Mouse (Mus musculus): ENCODE measurements around the gene Rpl36a. TPM values are rescaled to one million over a fixed set of nuclear protein-coding genes. Genes with fewer than 3 reads are reported as not detected.
A peak's percentile ranks its signal among the peaks of the same experiment; 100 is the strongest.
"Not testable (repeated sequence)": the region's sequence is repeated elsewhere in the genome, so short reads cannot be mapped to it uniquely, and the experiment has no call there.

Gene Rpl36a
- polyA plus RNA-seq (2015; fragmentation: Nextera tagmentation; extraction: Ambion mirVana) = 375 and 413 TPM in 2 replicates

DNA sequence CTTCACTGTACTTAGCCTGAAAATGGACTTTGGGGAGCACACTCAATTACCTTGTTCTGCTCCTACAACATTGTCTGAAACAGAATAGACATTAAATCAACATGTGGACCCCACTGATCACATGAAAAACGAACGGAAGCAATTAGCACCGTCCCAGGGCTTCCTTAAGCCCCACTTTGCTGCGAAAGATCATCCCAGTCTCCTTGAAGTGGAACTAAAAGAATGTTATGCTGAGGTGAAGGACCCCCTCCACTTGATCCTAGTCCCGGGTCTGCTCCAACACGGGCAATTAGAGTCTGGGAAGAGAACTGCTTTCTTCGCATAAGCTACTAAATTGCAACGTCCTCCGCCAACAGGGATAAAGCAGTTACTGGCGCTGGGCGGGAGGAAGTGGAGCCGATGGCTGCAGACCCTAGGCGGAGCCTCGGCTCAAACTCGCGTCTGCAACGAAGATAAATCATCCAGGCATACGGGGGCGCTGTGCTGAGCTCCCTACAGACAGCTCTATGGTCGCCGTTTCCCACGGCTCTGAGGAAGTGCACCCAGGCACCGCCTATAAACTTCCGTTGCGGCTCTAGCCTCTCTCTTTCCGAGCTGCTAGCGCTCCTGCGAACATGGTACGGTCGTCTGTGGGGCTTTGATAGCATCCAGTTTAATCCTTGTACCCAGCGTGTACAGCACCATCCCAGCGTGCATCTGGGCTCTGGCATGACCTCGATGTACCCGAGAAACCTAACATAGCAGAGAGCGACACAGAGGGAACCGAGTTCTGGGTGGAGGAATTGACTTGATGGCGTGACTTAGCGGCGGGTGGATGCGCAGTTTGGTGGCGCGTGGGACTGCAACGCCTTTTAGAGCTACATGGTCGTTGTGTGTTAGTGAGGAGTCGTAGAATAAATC is at the start of gene Rpl36a:
Gene Rpl36a, plus strand, starts transcription at position 552 of the 900 bp plus-strand sequence.
- Histone ChIP-seq H3K36me3 (0 out of 2 replicates have a peak, but pooled peaks cover 10% of the 10 kb centered on the region), H3K27me3 (no peaks in the 10 kb centered on the region), H3K9ac (peak within 1 kb of the TSS; percentile 57), H3K27ac (peak within 1 kb of the TSS; percentile 86), H3K9me3 (no peaks in the 10 kb centered on the region), H3K4me2 (peak within 1 kb of the TSS; percentile 58), H3K4me3 (peak within 1 kb of the TSS; percentile 53), H3K4me1 (no peaks in the 10 kb centered on the region; the same call in 1 of the 2 replicates)
- 13% methylated on average over 45 of the region's 45 CpGs for WGBS
- peak; percentile 96 for ATAC-seq (ENCODE audit: borderline replicate concordance, extremely low read depth, low FRiP score, low TSS enrichment)

DNA sequence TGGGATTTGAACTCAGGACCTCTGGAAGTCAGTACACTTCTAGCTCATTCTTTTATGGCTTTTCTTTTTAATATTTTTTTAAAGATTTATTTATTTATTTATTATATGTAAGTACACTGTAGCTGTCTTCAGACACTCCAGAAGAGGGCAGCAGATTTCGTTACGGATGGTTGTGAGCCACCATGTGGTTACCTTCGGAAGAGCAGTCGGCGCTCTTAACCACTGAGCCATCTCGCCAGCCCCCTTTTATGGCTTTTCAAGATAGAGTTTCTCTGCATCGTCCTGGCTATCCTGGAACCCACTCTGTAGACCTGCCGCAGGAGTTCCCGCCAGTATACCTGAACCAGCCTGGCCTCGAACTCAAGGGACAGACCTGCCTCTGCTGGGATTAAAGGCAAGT is 45.7 kb upstream of the Rpl36a start:
- H3K9ac ChIP-seq; H3K4me1 ChIP-seq; H3K27me3 ChIP-seq; ATAC-seq (ENCODE audit: borderline replicate concordance, extremely low read depth, low FRiP score, low TSS enrichment); H3K9me3 ChIP-seq; H3K36me3 ChIP-seq; H3K27ac ChIP-seq: not testable (repeated sequence)
- H3K4me2 ChIP-seq = peak overlapping the region; percentile 55
- peak overlapping the region; percentile 59; the same call in 1 of the 2 replicates for H3K4me3 ChIP-seq
- 82% methylated on average over 10 of the region's 10 CpGs for WGBS

DNA sequence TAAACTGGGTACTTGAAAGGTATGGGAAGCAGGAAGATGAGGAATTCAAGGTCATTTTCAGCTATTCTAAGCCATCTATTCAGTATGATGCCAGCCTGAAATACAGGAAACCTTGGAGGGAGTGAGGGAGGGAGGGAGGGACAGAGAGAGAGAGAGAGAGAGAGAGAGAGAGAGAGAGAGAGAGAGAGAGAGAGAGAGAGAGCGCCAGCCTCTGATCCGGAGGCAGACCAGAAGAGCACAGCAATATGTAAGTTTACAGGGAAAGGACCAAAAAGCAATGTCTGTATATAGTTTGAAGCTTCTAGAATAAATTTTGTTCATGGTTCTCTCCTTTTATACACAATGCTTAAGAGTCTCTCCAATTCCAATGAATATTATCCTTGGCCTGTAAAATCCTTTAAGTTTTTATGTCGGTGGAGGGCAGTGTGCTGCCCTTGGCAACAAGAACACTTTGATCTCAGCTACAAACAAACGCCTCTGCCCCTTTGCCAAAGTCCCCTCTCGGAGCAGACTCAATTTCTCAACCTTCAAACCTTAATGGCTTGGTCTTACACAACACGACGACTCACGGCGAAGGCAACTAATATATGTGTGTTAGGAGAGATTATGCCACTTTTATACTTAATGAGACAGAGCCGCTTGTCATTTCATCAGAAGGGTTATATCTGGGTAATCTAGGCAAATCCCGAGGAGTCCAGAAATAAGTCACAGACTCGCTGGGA is 44.9 kb upstream of the Rpl36a start:
- H3K27me3 ChIP-seq = no peaks in the 10 kb centered on the region
- no peaks in the 10 kb centered on the region; the same call in 1 of the 2 replicates for H3K36me3 ChIP-seq
- H3K4me2 ChIP-seq = peak overlapping the region; percentile 55
- H3K9ac ChIP-seq = peak overlapping the region; percentile 56
- no peak for ATAC-seq (ENCODE audit: borderline replicate concordance, extremely low read depth, low FRiP score, low TSS enrichment)
- no peaks in the 10 kb centered on the region for H3K9me3 ChIP-seq
- peak overlapping the region; percentile 59 for H3K4me3 ChIP-seq
- WGBS = 27% methylated on average over 11 of the region's 12 CpGs
- 0 out of 2 replicates have a peak overlapping the region, but pooled peaks have one; percentile 24 for H3K27ac ChIP-seq
- no peaks in the 10 kb centered on the region for H3K4me1 ChIP-seq

DNA sequence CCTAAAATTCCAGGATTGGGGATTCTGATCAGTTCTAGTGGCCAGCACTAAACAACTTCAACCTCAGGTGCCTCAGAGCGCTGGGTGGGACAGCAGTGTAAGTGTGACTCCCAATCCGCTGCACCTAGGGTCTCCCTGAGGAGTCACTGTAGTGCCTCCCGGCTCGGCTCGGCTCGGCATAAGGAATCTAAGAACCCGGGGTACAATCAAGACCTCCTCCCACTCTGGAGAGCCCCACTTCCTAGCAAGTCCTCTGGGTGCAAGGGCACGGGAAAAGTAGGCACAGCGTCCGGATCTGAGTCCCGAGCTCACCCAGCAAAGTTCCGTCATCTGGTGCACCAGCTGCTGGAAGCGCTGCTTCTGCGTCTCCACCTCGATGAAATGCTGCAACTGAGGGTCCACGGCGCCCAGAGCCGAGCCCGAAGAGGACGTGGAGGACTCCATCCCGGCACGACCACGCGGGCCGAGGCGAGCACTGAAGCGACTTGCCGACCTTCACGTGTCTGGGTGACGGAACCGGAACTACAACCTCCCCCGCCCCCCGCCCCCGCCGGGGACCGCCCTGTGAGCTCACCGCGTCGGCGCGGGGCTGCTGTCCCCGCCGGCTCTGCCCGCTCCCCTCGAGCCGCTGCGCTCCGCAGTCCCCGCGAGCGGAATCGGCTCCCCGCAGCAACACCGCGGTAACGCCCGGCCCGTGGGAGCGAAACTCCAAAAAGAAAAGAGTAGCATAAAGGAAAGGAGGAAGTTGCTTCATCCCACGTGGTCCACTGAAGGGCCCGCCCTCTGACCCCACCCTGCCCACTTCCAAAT is 44.1 kb upstream of the Rpl36a start, which contains the start of gene Timm8a1:
Gene Timm8a1, minus strand, starts transcription at position 721 of the 810 bp plus-strand sequence.
- H3K27me3 ChIP-seq = no peaks in the 10 kb centered on the region
- H3K4me1 ChIP-seq = no peaks in the 10 kb centered on the region
- peak within 1 kb of the TSS; percentile 55 for H3K4me2 ChIP-seq
- no peaks in the 10 kb centered on the region; the same call in 1 of the 2 replicates for H3K36me3 ChIP-seq
- peak within 1 kb of the TSS; percentile 90 for H3K27ac ChIP-seq
- H3K9me3 ChIP-seq = no peaks in the 10 kb centered on the region
- ATAC-seq (ENCODE audit: borderline replicate concordance, extremely low read depth, low FRiP score, low TSS enrichment) = peak; percentile 94; the same call in 1 of the 2 replicates
- peak within 1 kb of the TSS; percentile 56 for H3K9ac ChIP-seq
- 13% methylated on average over 58 of the region's 61 CpGs for WGBS
- peak within 1 kb of the TSS; percentile 59 for H3K4me3 ChIP-seq

DNA sequence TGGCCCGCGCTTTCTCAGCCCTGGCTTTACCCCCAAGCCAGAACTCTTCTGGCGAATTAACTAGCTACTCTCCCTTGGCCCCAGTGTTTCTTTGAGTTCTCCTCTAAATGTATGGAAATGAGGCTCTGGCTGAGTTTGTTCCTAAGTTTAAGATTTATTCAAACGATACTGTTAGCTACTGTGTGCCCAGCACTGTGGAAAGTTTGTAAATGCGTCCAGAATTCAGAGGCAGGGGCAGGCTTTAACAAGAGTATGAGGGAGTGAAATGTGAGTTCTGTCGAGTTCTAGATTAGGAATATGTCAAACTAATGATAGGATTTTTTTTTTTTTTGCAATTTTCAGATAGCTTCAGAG is 43.5 kb upstream of the Rpl36a start:
- 15% methylated on average over 6 of the region's 6 CpGs for WGBS
- Histone ChIP-seq H3K36me3 (no peaks in the 10 kb centered on the region), H3K27me3 (no peaks in the 10 kb centered on the region), H3K9me3 (no peaks in the 10 kb centered on the region), H3K9ac (peak overlapping the region; percentile 49; the same call in 1 of the 2 replicates), H3K27ac (peak overlapping the region; percentile 90), H3K4me2 (peak overlapping the region; percentile 55), H3K4me3 (peak overlapping the region; percentile 59), H3K4me1 (no peaks in the 10 kb centered on the region)
- ATAC-seq (ENCODE audit: borderline replicate concordance, extremely low read depth, low FRiP score, low TSS enrichment) = no peak

DNA sequence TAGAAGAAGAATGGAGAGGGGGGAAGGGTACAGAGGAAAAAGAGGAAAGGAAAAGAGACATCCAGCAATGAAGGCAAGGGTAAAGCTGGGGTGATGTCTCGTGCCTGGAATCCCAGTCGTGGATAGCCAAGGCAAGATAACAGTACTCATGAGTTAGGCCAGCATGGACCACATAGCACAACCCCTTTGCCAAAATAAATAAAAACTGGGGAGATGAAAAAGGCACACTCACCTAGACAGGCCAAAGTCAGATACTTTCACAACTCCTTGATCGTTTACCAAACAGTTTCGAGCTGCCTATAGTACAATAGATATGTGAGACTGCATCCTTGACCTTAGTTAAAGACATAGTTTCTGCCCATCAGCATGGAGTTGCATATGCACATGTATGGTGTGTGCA is 38.1 kb upstream of the Rpl36a start:
- Histone ChIP-seq H3K4me1 (no peaks in the 10 kb centered on the region), H3K27ac (no peak overlapping the region), H3K36me3 (no peaks in the 10 kb centered on the region), H3K27me3 (no peaks in the 10 kb centered on the region), H3K9ac (no peak overlapping the region), H3K4me2 (no peak overlapping the region), H3K4me3 (no peak overlapping the region), H3K9me3 (no peaks in the 10 kb centered on the region)
- WGBS = 86% methylated on average over 4 of the region's 4 CpGs
- ATAC-seq (ENCODE audit: borderline replicate concordance, extremely low read depth, low FRiP score, low TSS enrichment) = no peak

DNA sequence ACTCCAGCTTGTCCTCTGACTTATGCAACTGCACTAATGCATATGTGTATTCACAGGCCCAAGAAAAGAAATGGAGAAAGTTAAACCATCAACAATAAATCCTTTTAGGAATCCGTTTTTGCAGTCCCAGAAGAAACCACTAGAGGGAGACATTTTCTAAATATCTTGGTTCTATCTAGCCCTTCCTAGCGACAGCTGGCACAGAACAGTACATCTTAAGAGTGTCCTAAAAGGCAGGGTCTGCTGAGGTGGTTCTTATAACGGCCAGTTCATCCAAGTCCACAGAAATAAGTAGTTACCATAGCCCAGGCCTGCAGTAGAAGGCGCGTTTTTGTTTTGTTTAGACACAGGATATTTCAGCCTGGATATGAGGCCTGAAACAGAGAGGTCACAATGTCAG is 34.6 kb upstream of the Rpl36a start:
- no peak for ATAC-seq (ENCODE audit: borderline replicate concordance, extremely low read depth, low FRiP score, low TSS enrichment)
- H3K36me3 ChIP-seq = no peaks in the 10 kb centered on the region
- H3K9ac ChIP-seq = no peak overlapping the region
- no peaks in the 10 kb centered on the region for H3K27me3 ChIP-seq
- no peaks in the 10 kb centered on the region for H3K9me3 ChIP-seq
- 17% methylated on average over 5 of the region's 5 CpGs for WGBS
- H3K4me3 ChIP-seq = no peak overlapping the region
- H3K27ac ChIP-seq = no peak overlapping the region
- no peaks in the 10 kb centered on the region for H3K4me1 ChIP-seq
- no peak overlapping the region for H3K4me2 ChIP-seq

DNA sequence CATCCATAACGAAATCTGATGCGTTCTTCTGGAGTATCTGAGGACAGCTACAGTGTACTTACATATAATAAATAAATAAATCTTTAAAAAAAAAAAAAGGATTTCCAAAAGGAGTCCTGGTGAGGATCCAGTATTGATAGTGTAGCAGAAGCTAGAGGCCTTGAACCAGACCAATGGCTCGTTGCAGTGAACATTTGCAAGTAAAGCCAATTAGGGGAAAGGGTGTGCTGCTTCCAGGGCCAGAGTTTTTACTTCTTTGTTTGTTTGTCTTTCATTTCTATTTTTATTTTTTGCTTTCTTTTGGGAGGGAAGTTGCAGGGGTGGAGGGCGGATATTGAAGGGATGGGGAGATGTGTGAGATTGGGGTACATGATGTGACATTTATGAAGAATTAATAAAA is 32.1 kb upstream of the Rpl36a start:
- Histone ChIP-seq H3K4me3 (no peak overlapping the region), H3K4me1 (no peaks in the 10 kb centered on the region), H3K9ac (no peak overlapping the region), H3K4me2 (no peak overlapping the region), H3K9me3 (no peaks in the 10 kb centered on the region), H3K27me3 (no peaks in the 10 kb centered on the region), H3K36me3 (no peaks in the 10 kb centered on the region), H3K27ac (no peak overlapping the region)
- WGBS = 84% methylated on average over 4 of the region's 4 CpGs
- ATAC-seq (ENCODE audit: borderline replicate concordance, extremely low read depth, low FRiP score, low TSS enrichment) = no peak

DNA sequence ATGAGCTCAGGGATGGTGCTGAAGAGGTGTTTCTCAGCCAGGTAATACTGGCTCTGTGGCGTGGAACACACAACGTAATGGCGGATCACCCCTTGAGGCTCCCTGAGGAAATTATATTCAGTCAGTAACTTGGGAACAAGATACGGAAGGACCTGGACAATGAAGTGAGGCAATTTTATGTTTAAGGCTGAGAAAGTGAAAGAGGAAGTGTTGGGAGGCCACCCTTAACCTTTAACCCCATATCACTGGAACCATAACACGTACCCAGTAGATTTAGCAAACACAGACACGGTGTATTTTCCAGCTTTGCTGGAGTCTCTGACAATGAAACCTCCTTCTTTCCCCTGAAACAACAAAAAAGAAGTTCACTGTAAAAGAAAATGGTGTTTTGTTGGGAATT is 31.0 kb upstream of the Rpl36a start:
- Histone ChIP-seq H3K4me3 (no peak overlapping the region), H3K36me3 (no peaks in the 10 kb centered on the region), H3K9me3 (no peaks in the 10 kb centered on the region), H3K27me3 (no peaks in the 10 kb centered on the region), H3K4me2 (no peak overlapping the region), H3K9ac (no peak overlapping the region), H3K27ac (no peak overlapping the region), H3K4me1 (no peaks in the 10 kb centered on the region)
- no peak for ATAC-seq (ENCODE audit: borderline replicate concordance, extremely low read depth, low FRiP score, low TSS enrichment)
- 61% methylated on average over 6 of the region's 6 CpGs for WGBS

DNA sequence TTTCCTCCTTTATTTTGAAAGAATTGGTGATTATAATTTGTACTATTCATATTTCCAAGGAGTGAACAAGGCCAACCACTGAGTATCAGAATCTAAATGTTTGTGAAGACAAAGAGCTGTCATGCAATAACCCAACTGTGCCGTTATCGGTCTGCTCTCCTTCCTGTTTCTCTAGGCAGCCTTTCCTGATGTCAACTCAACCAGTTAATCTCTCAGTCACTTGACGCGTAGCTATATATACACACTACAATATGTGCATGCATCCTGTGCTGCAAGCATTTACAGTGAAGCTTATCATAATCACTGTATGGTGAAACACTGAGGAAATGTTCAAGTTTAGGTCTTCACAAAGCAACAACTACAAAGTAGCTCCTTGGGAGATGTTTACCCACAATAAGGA is 21.1 kb upstream of the Rpl36a start:
- H3K9me3 ChIP-seq = no peaks in the 10 kb centered on the region
- H3K36me3 ChIP-seq = no peaks in the 10 kb centered on the region
- H3K9ac ChIP-seq = no peak overlapping the region
- WGBS = 60% methylated on average over 4 of the region's 4 CpGs
- H3K27ac ChIP-seq = no peak overlapping the region
- no peak overlapping the region for H3K4me3 ChIP-seq
- no peaks in the 10 kb centered on the region for H3K4me1 ChIP-seq
- H3K27me3 ChIP-seq = no peaks in the 10 kb centered on the region
- ATAC-seq (ENCODE audit: borderline replicate concordance, extremely low read depth, low FRiP score, low TSS enrichment) = no peak
- H3K4me2 ChIP-seq = no peak overlapping the region

DNA sequence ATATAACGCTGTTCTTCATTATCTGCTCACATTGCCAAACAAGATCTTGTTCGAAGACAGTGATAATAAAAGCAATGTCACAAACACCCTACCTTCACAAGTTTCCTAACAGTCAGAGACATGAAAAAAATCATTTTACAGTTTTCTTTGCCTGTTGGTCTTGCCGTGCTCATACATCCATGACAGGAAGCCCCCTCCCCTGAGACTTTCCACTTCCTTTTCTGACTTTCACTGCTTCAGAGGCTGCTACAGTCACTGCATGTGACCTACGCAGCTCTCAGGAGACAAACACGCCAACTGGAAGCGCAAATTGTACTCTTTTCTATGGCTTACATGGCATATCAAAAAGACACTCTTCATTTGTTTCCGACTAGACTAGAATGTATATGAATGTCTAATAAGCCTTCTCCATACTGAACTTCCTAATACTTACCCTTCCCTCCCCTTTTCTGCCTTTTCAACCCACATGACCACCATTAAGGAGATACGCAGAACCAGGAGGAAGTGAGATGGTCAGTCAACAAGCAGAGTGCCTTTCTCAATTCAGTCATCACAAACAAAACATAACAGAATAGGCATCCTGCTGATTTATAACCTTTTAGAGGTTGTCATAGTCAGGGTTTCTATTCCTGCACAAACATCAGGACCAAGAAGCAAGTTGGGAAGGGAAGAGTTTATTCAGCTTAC is 18.8 kb upstream of the Rpl36a start:
- Histone ChIP-seq H3K4me3 (no peak overlapping the region), H3K36me3 (no peaks in the 10 kb centered on the region), H3K9ac (no peak overlapping the region), H3K9me3 (no peaks in the 10 kb centered on the region), H3K4me1 (no peaks in the 10 kb centered on the region), H3K4me2 (no peak overlapping the region), H3K27me3 (no peaks in the 10 kb centered on the region), H3K27ac (no peak overlapping the region)
- 68% methylated on average over 8 of the region's 8 CpGs for WGBS
- no peak for ATAC-seq (ENCODE audit: borderline replicate concordance, extremely low read depth, low FRiP score, low TSS enrichment)

Data from lung, embryonic 15.5 days (tissue).